Comparison of ENCODE assay signal across 8 mouse cellular contexts in the genomic region with DNA sequence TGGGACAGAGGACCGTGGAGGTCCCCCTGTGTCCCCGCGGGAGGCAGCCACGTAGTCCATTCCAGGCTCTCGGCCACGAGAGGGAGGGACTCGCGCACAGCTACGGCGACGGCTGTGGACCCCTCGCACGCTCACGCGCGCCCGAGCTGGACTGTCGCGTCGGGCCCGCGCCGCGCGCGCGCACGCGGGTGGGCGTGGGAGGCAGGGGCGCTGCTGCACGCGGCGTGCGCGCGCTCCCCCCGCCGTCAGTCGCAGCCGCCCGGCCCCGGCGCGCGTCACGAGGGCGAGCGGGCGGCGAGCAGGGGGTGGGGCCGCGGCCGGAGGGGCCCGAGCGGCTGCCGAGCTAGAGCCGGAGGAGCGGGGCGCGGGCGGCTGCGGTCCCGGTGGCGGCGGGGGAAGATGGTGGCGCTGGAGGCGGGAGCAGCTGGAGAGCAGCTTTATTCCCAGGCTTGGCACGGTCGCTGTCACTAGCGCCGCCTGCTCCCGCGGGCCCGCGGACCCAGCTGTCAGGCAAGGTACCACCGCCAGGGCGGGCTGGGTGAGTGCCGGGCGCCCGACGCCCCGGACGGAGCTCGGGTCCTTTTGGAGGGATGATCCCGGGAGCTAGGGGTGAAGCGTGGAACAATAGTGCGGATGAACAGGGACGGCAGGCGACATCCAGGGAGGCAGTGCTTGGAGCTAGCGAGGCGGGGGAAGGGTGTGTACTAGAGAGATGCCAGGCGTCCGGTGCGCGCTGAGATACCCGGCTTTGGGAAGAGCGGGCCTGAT. TPM values are rescaled to one million over a fixed set of nuclear protein-coding genes. Genes with fewer than 3 reads are reported as not detected.
DNase-seq lines count a peak whose midpoint lies in the region; ATAC-seq lines count a peak whose summit lies in the region.

Apba1 (plus strand) TSS at position 334 of the 768 bp plus-strand sequence.

- intact Hi-C loops in left cerebral cortex, postnatal 10 days (cut with DNase I), result loop anchor here (2.0 to 5.0 kb wide), 6 partner anchors 72 to 456 kb away; partner anchors contain the start of genes 1700028P14Rik and Ptar1

- peak; percentile 85 for DNase-seq in NIH3T3 (ENCODE audit: low read depth)
- DNase-seq in cerebellum, postnatal 10 days, result peak; percentile 93 to 95
- peak; percentile 74 to 76 for DNase-seq in frontal cortex, postnatal 36 days (ENCODE audit: low spot score in 2 of 2)
- DNase-seq in left cerebral cortex, postnatal 10 days (ENCODE audit: extremely low spot score in 1 of 2, low spot score in 2 of 2), result peak; percentile 67 to 92
- DNase-seq in retina, postnatal 7 days (ENCODE audit: low read depth, low spot score), result peak; percentile 79
- DNase-seq in urinary bladder, adult 2 months (ENCODE audit: low spot score), result peak; percentile 60

- ATAC-seq in inflammation-experienced regulatory T-cells, adult 6 months, result peak; percentile 51
- ATAC-seq in megakaryocyte, adult 5-6 weeks (ENCODE audit: poor library complexity, severe bottlenecking), result peak; percentile 45

RNA-seq across cellular contexts. Expression of gene Apba1, which starts in this region (rescaled TPM):
- under 1 TPM in 1 of 3 experiments, not detected in 2; 0.16 TPM for polyA plus RNA-seq in inflammation-experienced regulatory T-cells, adult 6 months (2017; shearing (Covaris generic))
- 100 to 1,000 TPM; 239 to 266 TPM for total RNA-seq in left cerebral cortex, postnatal 10 days (2021)
- total RNA-seq in megakaryocyte, adult 5-6 weeks (2015), result 27.8 and 32.7 TPM in 2 replicates
- 26.5 and 30.9 TPM in 2 replicates for total RNA-seq in megakaryocyte, adult 5-6 weeks (2017)
- 3.3 and 4.7 TPM in 2 replicates for polyA plus RNA-seq in urinary bladder, adult 2 months (2012; rRNA removed)

Comparison
In these comparisons a context has a peak if more than half of its experiments do, and no peak if none do; other contexts are left out.
1. Peak in every context shown above with its lines: DNase-seq and ATAC-seq.
2. RNA of gene Apba1 (total RNA-seq): 239 to 266 TPM in left cerebral cortex, postnatal 10 days; 26.5 to 32.7 TPM in megakaryocyte, adult 5-6 weeks; every median in the first group is over 4 times any median in the second.
3. Peak in ATAC-seq in inflammation-experienced regulatory T-cells, adult 6 months; RNA of the gene not detected or under 1 TPM.